Comparison of ENCODE assay signal across 21 mouse cellular contexts in genomic region chr4:136811596-136811995, GRCm38 (mm10). TPM values are rescaled to one million over a fixed set of nuclear protein-coding genes. Genes with fewer than 3 reads are reported as not detected.
DNase-seq lines count a peak whose midpoint lies in the region; ATAC-seq and TF ChIP-seq lines count a peak whose summit lies in the region.
"Had no signal": no experiment of that assay in that cellular context is flagged by ENCODE, and none has a peak within 500 bp of the region (broad histone marks: within the 10 kb centered on the region; RNA-seq: fewer than 3 reads in every experiment).

No protein-coding gene starts in this region.

- no peaks in the 10 kb centered on the region for H3K27me3 ChIP-seq in kidney, postnatal 0 days (ENCODE audit: insufficient read depth, low read length)
- H3K27me3 ChIP-seq in intestine, embryonic 15.5 days (replicated peaks): no peaks in the 10 kb centered on the region
- no peaks in the 10 kb centered on the region for H3K27me3 ChIP-seq in heart, embryonic 11.5 days (ENCODE audit: control insufficient read depth, insufficient read depth, low read length)
- H3K27me3 ChIP-seq: kidney, embryonic 15.5 days; liver, embryonic 12.5 days had no signal

- 36% methylated on average over 6 of the region's 6 CpGs for WGBS in kidney, postnatal 0 days
- 43% methylated on average over 6 of the region's 6 CpGs for WGBS in intestine, embryonic 15.5 days
- WGBS in heart, embryonic 11.5 days (ENCODE audit: insufficient replicate concordance): 40% methylated on average over 6 of the region's 6 CpGs

- H3K4me2 ChIP-seq in kidney, postnatal 0 days (ENCODE audit: low read length): no peak overlapping the region
- no peak overlapping the region for H3K4me2 ChIP-seq in intestine, embryonic 15.5 days (replicated peaks)
- no peak overlapping the region for H3K4me2 ChIP-seq in heart, embryonic 11.5 days
- H3K4me2 ChIP-seq: kidney, embryonic 15.5 days; liver, embryonic 12.5 days; lung, embryonic 14.5 days had no signal

- DNase-seq in embryo, embryonic 10 days (ENCODE audit: low spot score): peak; percentile 57
- DNase-seq in embryo, embryonic 11 days: no peak
- DNase-seq in kidney, postnatal 0 days (ENCODE audit: low spot score): no peak
- no peak for DNase-seq in kidney, postnatal 14 days
- DNase-seq in embryo, embryonic 10.5 days (ENCODE audit: low spot score): peak; percentile 65
- no peak for DNase-seq in left cerebral cortex, postnatal 25 days (ENCODE audit: low spot score in 2 of 2)
- DNase-seq: adrenal gland, postnatal 36 days; cerebellum, adult 8-10 months; gastrocnemius, postnatal 10 days; heart, adult 2 months; heart, postnatal 14 days; lung, embryonic 14.5 days; thymus, adult 18-20 months had no signal

- no peak overlapping the region for H3K9ac ChIP-seq in kidney, postnatal 0 days (ENCODE audit: low read depth, low read length)
- no peak overlapping the region for H3K9ac ChIP-seq in intestine, embryonic 15.5 days
- no peak overlapping the region for H3K9ac ChIP-seq in heart, embryonic 11.5 days (ENCODE audit: low read depth, low read length)
- H3K9ac ChIP-seq: kidney, embryonic 15.5 days; liver, embryonic 12.5 days; lung, embryonic 14.5 days had no signal

- H3K4me1 ChIP-seq in kidney, postnatal 0 days (replicated peaks; ENCODE audit: insufficient read depth, low read length): 0 out of 2 replicates have a peak, but pooled peaks cover 2% of the 10 kb centered on the region
- peaks cover 30% of the 10 kb centered on the region for H3K4me1 ChIP-seq in intestine, embryonic 15.5 days (replicated peaks)
- H3K4me1 ChIP-seq in heart, embryonic 11.5 days (ENCODE audit: control insufficient read depth, insufficient read depth, low read length): peaks cover 31% of the 10 kb centered on the region

- no peak overlapping the region for H3K4me3 ChIP-seq in kidney, postnatal 0 days (replicated peaks; ENCODE audit: low read depth, low read length)
- no peak overlapping the region for H3K4me3 ChIP-seq in intestine, embryonic 15.5 days (replicated peaks)
- H3K4me3 ChIP-seq in heart, embryonic 11.5 days (ENCODE audit: low read depth, low read length): no peak overlapping the region
- H3K4me3 ChIP-seq: heart, adult 2 months; kidney, embryonic 15.5 days; left cerebral cortex, adult 2 months; liver, embryonic 12.5 days had no signal

- no peak for ATAC-seq in kidney, postnatal 0 days (replicated peaks; ENCODE audit: low FRiP score, low read depth)
- peak; percentile 39; the same call in 1 of the 2 replicates for ATAC-seq in intestine, embryonic 15.5 days
- ATAC-seq in heart, embryonic 11.5 days (replicated peaks; ENCODE audit: insufficient number of reproducible peaks, low FRiP score, low TSS enrichment): no peak
- ATAC-seq: CD4-positive, CD25-positive, alpha-beta regulatory T cell, adult 4 months; inflammation-experienced regulatory T-cells, adult 6 months; liver, embryonic 12.5 days had no signal

- no peak overlapping the region for H3K27ac ChIP-seq in kidney, postnatal 0 days
- no peak overlapping the region for H3K27ac ChIP-seq in intestine, embryonic 15.5 days
- no peak overlapping the region for H3K27ac ChIP-seq in heart, embryonic 11.5 days (ENCODE audit: low read depth, low read length)
- H3K27ac ChIP-seq: heart, adult 2 months; kidney, embryonic 15.5 days; left cerebral cortex, adult 2 months; liver, embryonic 12.5 days had no signal

- no peaks in the 10 kb centered on the region for H3K9me3 ChIP-seq in kidney, postnatal 0 days (replicated peaks; ENCODE audit: low read length)
- H3K9me3 ChIP-seq in intestine, embryonic 15.5 days: no peaks in the 10 kb centered on the region
- H3K9me3 ChIP-seq in heart, embryonic 11.5 days (replicated peaks; ENCODE audit: control insufficient read depth, low read length): no peaks in the 10 kb centered on the region
- H3K9me3 ChIP-seq: G1E; kidney, embryonic 15.5 days; liver, embryonic 12.5 days had no signal

- H3K36me3 ChIP-seq in kidney, postnatal 0 days (ENCODE audit: insufficient read depth, low read length): no peaks in the 10 kb centered on the region
- no peaks in the 10 kb centered on the region for H3K36me3 ChIP-seq in intestine, embryonic 15.5 days
- no peaks in the 10 kb centered on the region for H3K36me3 ChIP-seq in heart, embryonic 11.5 days (ENCODE audit: control insufficient read depth, insufficient read depth, low read length)
- H3K36me3 ChIP-seq: G1E; kidney, embryonic 15.5 days; liver, embryonic 12.5 days had no signal

- intact Hi-C loops in left cerebral cortex, postnatal 25 days (cut with DNase I): no loop called here

- 0 out of 2 replicates have a peak, but pooled peaks have one; percentile 6 for TF ChIP-seq CTCF in kidney, postnatal 0 days (IDR thresholded peaks at IDR 0.05; ENCODE audit: low read depth)

RNA-seq across cellular contexts. Expression of gene Ephb2, which starts 24.2 kb away (rescaled TPM):
- 4.5 and 4.6 TPM in 2 replicates for polyA plus RNA-seq in kidney, postnatal 0 days (2015; fragmentation: Nextera tagmentation; extraction: Ambion mirVana)
- 8.2 and 8.9 TPM in 2 replicates for polyA plus RNA-seq in intestine, embryonic 15.5 days (2015; fragmentation: Nextera tagmentation; extraction: Ambion mirVana)
- total RNA-seq in left cerebral cortex, postnatal 25 days (2021): 10 to 100 TPM; 15.2 to 21.4 TPM
- 2.5 and 2.7 TPM in 2 replicates for polyA plus RNA-seq in heart, embryonic 11.5 days (2014; fragmentation: Nextera tagmentation; extraction: Ambion mirVana)
- polyA plus RNA-seq: CD4-positive, CD25-positive, alpha-beta regulatory T cell, adult 4 months had no signal

Comparison
In these comparisons a context has a peak if more than half of its experiments do, and no peak if none do; other contexts are left out.
1. DNase-seq: peak in embryo, embryonic 10 days (single experiment) and embryo, embryonic 10.5 days (single experiment); none in embryo, embryonic 11 days (single experiment), kidney, postnatal 0 days (single experiment), kidney, postnatal 14 days (single experiment) and left cerebral cortex, postnatal 25 days (0 of 2).